Mouse (Mus musculus) liver, adult (tissue): ENCODE measurements around the gene Rps10.

Experiments
- GATA4 ChIP-seq: IDR thresholded peaks from 2 replicates; pipeline ENCODE4 v1.6.1; 2014; ENCODE audit warnings: mild to moderate bottlenecking, low read length; ENCODE audit not compliant: insufficient replicate concordance

Rps10 gene

GRCm38 (mm10) chr17:27653253-27653959 is 16.9 kb upstream of the Rps10 start:
- no peak for TF ChIP-seq GATA4

GRCm38 (mm10) chr17:27652046-27652790 is 15.7 kb upstream of the Rps10 start:
- TF ChIP-seq GATA4, result no peak

GRCm38 (mm10) chr17:27650586-27650985 is 14.1 kb upstream of the Rps10 start:
- no peak for TF ChIP-seq GATA4

- no peak for TF ChIP-seq GATA4
These were observed 13.7 kb upstream of the Rps10 start for GRCm38 (mm10) chr17:27650160-27650559.

- TF ChIP-seq GATA4, result no peak
These were observed 9.3 kb upstream of the Rps10 start for GRCm38 (mm10) chr17:27645807-27646206.

GRCm38 (mm10) chr17:27644572-27644971 is 8.1 kb upstream of the Rps10 start:
- no peak for TF ChIP-seq GATA4

GRCm38 (mm10) chr17:27643756-27644155 is 7.3 kb upstream of the Rps10 start:
- no peak for TF ChIP-seq GATA4

GRCm38 (mm10) chr17:27643101-27643500 is 6.6 kb upstream of the Rps10 start:
- TF ChIP-seq GATA4, result no peak

GRCm38 (mm10) chr17:27642491-27643062 is 6.1 kb upstream of the Rps10 start:
- TF ChIP-seq GATA4, result no peak

- no peak for TF ChIP-seq GATA4
These were observed 2.5 kb upstream of the Rps10 start for GRCm38 (mm10) chr17:27638921-27639332.

- TF ChIP-seq GATA4, result no peak
These were observed 864 bp upstream of the Rps10 start for GRCm38 (mm10) chr17:27637333-27637732.

- no peak for TF ChIP-seq GATA4
These were observed 1.4 kb downstream of the Rps10 start, which contains the start of gene RPS10-NUDT3 for GRCm38 (mm10) chr17:27634871-27635574. Gene RPS10-NUDT3 (minus strand): TSS chr17:27635222.

- TF ChIP-seq GATA4, result no peak
These were observed 7.0 kb downstream of the Rps10 start for GRCm38 (mm10) chr17:27629249-27630020.

- no peak for TF ChIP-seq GATA4
These were observed 8.1 kb downstream of the Rps10 start for GRCm38 (mm10) chr17:27628376-27628775.

- no peak for TF ChIP-seq GATA4
These were observed 9.0 kb downstream of the Rps10 start for GRCm38 (mm10) chr17:27627451-27627850.
